Mouse (Mus musculus): Measurements from ENCODE around the gene C1ql1.

C1ql1 gene

DNA sequence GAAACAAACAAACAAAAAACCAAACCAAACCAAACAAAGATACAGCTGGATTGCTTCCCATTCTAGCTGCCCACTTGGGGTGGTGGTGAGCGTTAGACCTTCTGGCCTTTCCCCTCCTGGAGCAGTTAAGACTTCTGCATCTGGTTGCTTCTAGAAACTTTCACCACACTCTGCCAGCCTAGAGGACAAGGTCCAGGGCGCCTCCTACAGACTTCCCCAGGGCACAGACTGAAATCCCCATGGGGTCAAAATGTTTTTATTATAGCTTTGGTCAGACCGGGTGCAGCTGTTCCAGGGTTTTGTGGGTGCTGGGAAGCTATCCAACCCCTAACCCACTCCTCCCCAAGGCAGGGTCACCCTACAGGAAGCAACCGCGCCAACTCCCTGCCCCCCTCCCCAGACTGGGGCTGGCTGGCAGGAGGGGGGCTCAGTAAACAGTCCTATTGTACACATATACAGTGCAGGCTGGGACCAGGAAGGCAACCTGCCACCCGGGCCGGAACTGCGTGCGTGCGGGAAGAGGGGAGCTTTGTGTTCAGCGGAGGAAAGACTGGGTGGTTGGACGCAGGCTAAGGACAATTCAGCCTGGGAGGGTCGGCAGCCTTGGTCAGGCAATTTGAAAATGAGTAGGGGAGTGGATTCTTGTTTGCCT, 7.3 kb downstream of the C1ql1 start:
- ChIA-PET POLR2A (interaction anchor here in 3 of 4 experiments (0.5 to 10.7 kb wide), 16 partner anchors 11 to 467 kb away, joined by 3 to 93 read pairs (median 3); partner anchors contain the start of genes Kif18b (in 3 of the 3) and Hexim1 (in 1 of the 3)), CTCF (interaction anchor here in 3 of 4 experiments (0.6 to 1.1 kb wide), 10 partner anchors 10 to 607 kb away, joined by 3 to 11 read pairs (median 4); no protein-coding TSS in a partner anchor)

DNA sequence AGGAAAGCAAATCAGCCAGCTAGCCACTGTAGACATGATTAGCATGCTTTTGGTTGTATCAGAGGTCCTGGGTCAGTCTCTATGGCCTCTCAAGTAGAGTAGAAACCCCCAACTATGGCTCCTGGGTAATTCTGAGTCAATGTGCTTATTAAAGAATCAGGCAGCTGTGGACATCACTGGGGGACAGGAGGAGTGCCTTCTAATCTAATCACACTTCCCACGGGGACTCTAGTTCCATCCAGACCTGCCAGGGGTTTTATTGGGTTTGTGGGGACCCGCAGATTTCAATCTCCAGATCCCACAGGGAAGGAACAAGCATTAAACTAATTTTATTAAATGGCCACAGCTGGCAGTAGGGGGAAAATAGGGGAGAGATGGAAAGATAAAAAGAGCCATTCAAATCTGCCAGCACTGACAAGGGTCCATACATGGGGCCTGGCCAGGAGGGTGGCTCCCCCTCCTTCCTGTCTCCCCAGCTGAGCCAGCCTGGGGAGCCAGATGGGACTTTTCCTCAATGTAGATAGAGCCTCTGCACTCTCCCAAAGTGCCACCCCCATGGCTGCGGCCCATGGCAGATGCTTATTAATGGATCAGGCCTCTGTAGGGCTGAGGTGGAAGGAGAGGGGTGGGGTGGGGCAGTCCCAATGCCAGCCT, 8.8 kb downstream of the C1ql1 start:
- POLR2A ChIA-PET = interaction anchor here (0.7 to 10.7 kb wide), 11 partner anchors 7 to 331 kb away, joined by 3 to 93 read pairs (median 5); partner anchors contain the start of genes Kif18b (in 3 of the 4), C1ql1 (in 1 of the 4) and Hexim1 (in 1 of the 4)
- CTCF ChIA-PET = interaction anchor here in 3 of 4 experiments (0.8 to 2.1 kb wide), 4 partner anchors 9 to 12 kb away, joined by 3 to 8 read pairs (median 6); partner anchors contain the start of genes Kif18b (in 2 of the 3) and C1ql1 (in 1 of the 3)

GRCm38 (mm10) chr11:102936272-102936671, 10.2 kb downstream of the C1ql1 start:
- ChIA-PET CTCF (interaction anchor here (0.8 to 2.1 kb wide), 7 partner anchors 9 to 197 kb away, joined by 3 to 8 read pairs (median 4); partner anchors contain the start of genes Kif18b (in 3 of the 4) and C1ql1 (in 1 of the 4)), POLR2A (interaction anchor here (0.6 to 10.7 kb wide), 14 partner anchors 8 to 688 kb away, joined by 3 to 93 read pairs (median 6); partner anchors contain the start of genes Kif18b (in 4 of the 4), Hexim1 (in 2 of the 4), BC030867 (in 1 of the 4) and C1ql1 (in 1 of the 4))

- ChIA-PET CTCF (interaction anchor here in 2 of 4 experiments (0.6 to 1.0 kb wide), 2 partner anchors 38 to 597 kb away, joined by 3 to 4 read pairs; no protein-coding TSS in a partner anchor), POLR2A (interaction anchor here in 1 of 4 experiments (9.5 kb wide), 1 partner anchor 6 kb away, joined by 93 read pairs; no protein-coding TSS in a partner anchor)
Measured at GRCm38 (mm10) chr11:102930672-102931071, 15.8 kb downstream of the C1ql1 start.

DNA sequence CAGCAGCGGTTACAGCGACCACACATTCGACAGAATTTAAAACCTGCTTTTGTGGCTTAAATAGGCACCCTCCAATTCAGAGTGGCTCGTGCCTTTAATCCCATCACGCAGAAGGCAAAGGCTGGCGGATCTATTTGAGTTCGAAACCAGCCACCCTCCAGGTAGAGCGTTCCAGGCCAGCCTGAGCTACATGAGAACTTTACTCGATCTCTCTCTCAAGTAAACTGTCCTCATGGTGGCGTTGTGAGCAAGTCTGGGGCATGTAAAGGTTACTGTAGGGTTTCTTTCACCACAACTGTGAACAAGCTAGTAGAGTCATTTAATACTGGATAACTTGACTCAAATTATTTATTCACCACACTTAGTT, 21.2 kb downstream of the C1ql1 start:
- ChIA-PET CTCF (interaction anchor here (0.5 to 3.9 kb wide), 52 partner anchors 9 to 722 kb away, joined by 3 to 31 read pairs (median 4); partner anchors contain the start of genes Gfap (in 2 of the 4), C1ql1 (in 1 of the 4) and Hexim2 (in 1 of the 4)), POLR2A (interaction anchor here (0.5 to 9.5 kb wide), 104 partner anchors 9 to 1471 kb away, joined by 3 to 93 read pairs (median 5); partner anchors contain the start of genes Hexim1 (in 4 of the 4), C1ql1 (in 3 of the 4), Ccdc103 (in 3 of the 4) and Dcakd (in 3 of the 4))

GRCm38 (mm10) chr11:102924557-102925350, 21.7 kb downstream of the C1ql1 start, which contains the start of gene Kif18b:
Kif18b (minus strand) TSS chr11:102925124.
- ChIA-PET POLR2A (interaction anchor here (0.5 to 9.5 kb wide), 111 partner anchors 9 to 1471 kb away, joined by 3 to 93 read pairs (median 5); partner anchors contain the start of genes Hexim1 (in 4 of the 4), C1ql1 (in 3 of the 4), Ccdc103 (in 3 of the 4) and Dcakd (in 3 of the 4)), CTCF (interaction anchor here (0.5 to 3.9 kb wide), 43 partner anchors 9 to 300 kb away, joined by 3 to 31 read pairs (median 3); partner anchors contain the start of genes Gfap (in 2 of the 4) and C1ql1 (in 1 of the 4))

DNA sequence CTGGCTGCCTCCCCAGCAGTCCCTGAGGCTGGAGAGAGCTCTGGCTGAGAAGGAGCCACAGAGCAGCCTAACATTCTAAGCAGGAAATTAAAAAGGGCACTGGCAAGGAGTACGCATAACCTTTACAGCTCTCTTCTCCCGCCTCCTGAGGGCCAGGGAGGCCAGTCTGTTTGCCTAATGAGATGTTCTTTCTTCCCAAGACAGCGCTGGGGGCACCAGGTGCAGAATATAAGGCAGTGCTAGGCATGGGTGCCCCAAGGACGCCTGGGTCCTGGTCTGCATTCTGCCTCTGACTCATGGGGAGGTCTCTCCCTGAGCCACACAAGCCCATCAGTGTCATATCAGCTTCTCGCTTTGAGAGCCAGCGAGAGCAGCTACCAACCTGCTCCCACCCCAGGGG, 25.0 kb downstream of the C1ql1 start:
- CTCF ChIA-PET = interaction anchor here in 2 of 4 experiments (1.3 to 1.5 kb wide), 3 partner anchors 21 to 181 kb away, joined by 3 to 4 read pairs (median 3); partner anchors contain the start of gene Gfap (in 1 of the 2)
- POLR2A ChIA-PET = interaction anchor here (0.5 to 9.5 kb wide), 10 partner anchors 13 to 137 kb away, joined by 3 to 93 read pairs (median 3); partner anchors contain the start of gene C1ql1 (in 1 of the 4)

DNA sequence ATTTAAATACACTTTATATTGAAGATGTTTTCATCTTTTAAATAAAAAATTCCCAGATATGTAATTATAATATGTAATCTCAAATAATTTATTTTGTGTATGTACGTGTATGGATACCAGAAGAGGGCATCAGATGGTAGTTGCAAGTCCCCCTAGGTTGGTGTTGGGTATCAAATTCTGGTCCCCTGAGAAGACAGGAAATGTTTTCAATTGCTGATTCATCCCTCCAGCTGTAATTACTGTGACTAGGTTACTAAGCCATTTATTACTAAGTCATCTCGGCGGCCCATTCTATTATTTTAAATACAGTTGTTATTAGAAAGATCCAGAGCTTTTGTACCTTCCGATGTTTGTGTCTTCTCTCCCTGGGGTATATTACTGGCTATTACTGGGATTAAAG, 28.4 kb downstream of the C1ql1 start:
- CTCF ChIA-PET = interaction anchor here in 1 of 4 experiments (0.6 kb wide), 1 partner anchor 235 kb away, joined by 3 read pairs; no protein-coding TSS in a partner anchor
- POLR2A ChIA-PET = interaction anchor here in 3 of 4 experiments (0.6 to 1.6 kb wide), 8 partner anchors 9 to 198 kb away, joined by 3 to 5 read pairs (median 4); partner anchors contain the start of gene Hexim1 (in 1 of the 3)

DNA sequence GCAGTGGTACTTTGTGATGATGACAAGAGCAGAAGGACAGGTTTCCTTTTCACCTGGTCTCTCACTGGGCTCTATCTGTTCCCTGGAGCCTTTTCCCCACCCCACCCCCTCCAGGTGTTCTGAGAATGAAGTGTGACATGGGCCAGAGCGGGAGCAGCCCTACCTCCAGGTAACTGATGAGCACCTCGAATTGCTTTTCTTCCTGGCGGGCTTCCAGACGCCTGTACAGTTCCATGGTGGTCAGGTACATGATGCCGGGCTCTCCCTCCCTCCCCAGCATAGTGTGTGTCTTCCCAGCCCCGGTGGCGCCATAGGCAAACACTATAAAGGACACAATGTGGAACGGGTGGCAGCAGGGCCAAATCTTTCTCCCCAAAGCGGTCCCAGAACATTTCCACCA, 31.1 kb downstream of the C1ql1 start:
- ChIA-PET POLR2A (interaction anchor here in 2 of 4 experiments (1.4 to 3.9 kb wide), 2 partner anchors 10 kb away, joined by 7 to 16 read pairs; partner anchors contain the start of gene Kif18b (in 2 of the 2)), CTCF (no interaction called here)

DNA sequence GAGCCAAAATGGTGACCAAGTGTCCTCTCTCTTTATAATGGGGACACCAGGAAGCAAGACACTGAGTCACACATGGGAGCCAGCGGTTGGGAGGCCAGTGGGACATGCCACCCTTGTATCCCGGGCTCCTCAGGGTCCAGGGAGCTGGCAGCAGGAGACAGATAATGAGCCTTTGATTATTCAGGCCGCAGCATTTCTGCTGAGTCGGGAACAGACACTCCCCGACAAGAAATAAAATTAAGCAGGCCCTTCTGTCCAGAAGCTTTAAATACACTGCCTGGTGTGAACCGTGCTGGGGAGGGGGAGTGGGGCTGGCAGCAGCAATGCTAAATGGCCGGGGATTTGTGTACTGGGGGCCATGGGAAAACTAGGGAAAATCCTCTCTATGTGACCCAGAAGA, 35.1 kb downstream of the C1ql1 start:
- CTCF ChIA-PET = interaction anchor here in 3 of 4 experiments (0.6 to 0.7 kb wide), 3 partner anchors 19 to 44 kb away, joined by 3 to 6 read pairs (median 4); no protein-coding TSS in a partner anchor
- POLR2A ChIA-PET = interaction anchor here in 2 of 4 experiments (1.1 to 7.5 kb wide), 2 partner anchors 12 to 49 kb away, joined by 3 to 45 read pairs; partner anchors contain the start of gene Kif18b (in 1 of the 2)

DNA sequence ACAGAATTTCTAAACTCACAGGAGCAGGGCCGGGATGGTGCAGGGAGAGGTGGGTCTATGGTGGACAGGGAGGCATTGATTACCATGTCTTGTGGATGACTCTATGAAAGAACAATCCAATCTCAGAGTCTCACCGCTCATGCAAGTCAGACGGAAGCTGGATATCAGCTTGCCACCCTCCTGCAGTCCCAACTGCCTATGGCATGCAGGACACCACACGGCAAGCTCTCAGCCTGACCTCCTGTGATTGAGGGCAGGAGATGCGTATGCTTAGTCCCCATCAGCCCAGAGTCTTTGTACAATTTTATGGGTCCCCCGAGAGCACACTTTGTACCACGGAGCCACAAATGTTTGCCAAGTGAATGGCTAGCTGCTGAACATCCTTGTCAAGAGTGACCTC, 42.8 kb downstream of the C1ql1 start:
- ChIA-PET POLR2A (interaction anchor here (0.6 to 3.8 kb wide), 12 partner anchors 9 to 310 kb away, joined by 3 to 19 read pairs (median 4); partner anchors contain the start of genes Kif18b (in 3 of the 4), Ccdc103 (in 1 of the 4), Dcakd (in 1 of the 4) and Eftud2 (in 1 of the 4)), CTCF (no interaction called here)

- CTCF ChIA-PET = interaction anchor here in 3 of 4 experiments (0.5 to 1.6 kb wide), 9 partner anchors 9 to 655 kb away, joined by 3 to 9 read pairs (median 4); no protein-coding TSS in a partner anchor
- POLR2A ChIA-PET = interaction anchor here (0.6 to 3.8 kb wide), 17 partner anchors 9 to 333 kb away, joined by 3 to 19 read pairs (median 4); partner anchors contain the start of genes Ccdc103 (in 2 of the 4), Eftud2 (in 2 of the 4) and Kif18b (in 2 of the 4)
Measured at GRCm38 (mm10) chr11:102902107-102902506, 44.4 kb downstream of the C1ql1 start.

GRCm38 (mm10) chr11:102901199-102901598, 45.3 kb downstream of the C1ql1 start:
- POLR2A ChIA-PET = interaction anchor here in 3 of 4 experiments (0.6 to 3.8 kb wide), 12 partner anchors 8 to 240 kb away, joined by 3 to 14 read pairs (median 4); partner anchors contain the start of genes Ccdc103 (in 1 of the 3), Dcakd (in 1 of the 3), Eftud2 (in 1 of the 3) and Hexim2 (in 1 of the 3)
- CTCF ChIA-PET = interaction anchor here (0.6 to 1.6 kb wide), 20 partner anchors 8 to 162 kb away, joined by 3 to 9 read pairs (median 4); partner anchors contain the start of gene Kif18b (in 2 of the 4)

GRCm38 (mm10) chr11:102900763-102901162, 45.7 kb downstream of the C1ql1 start, which contains the start of gene Gfap:
Gfap (minus strand) TSS chr11:102900912.
- POLR2A ChIA-PET = interaction anchor here in 2 of 4 experiments (0.6 to 3.8 kb wide), 9 partner anchors 9 to 241 kb away, joined by 3 to 14 read pairs (median 3); partner anchors contain the start of genes Ccdc103 (in 1 of the 2), Dcakd (in 1 of the 2), Eftud2 (in 1 of the 2) and Hexim2 (in 1 of the 2)

GRCm38 (mm10) chr11:102898408-102898807, 48.1 kb downstream of the C1ql1 start:
- CTCF ChIA-PET = no interaction called here

More at GRCm38 (mm10) chr11:102900763-102901162, 45.7 kb downstream of the C1ql1 start, which contains the start of gene Gfap:
- CTCF ChIA-PET = interaction anchor here (0.5 to 1.6 kb wide), 20 partner anchors 8 to 1408 kb away, joined by 3 to 9 read pairs (median 4); partner anchors contain the start of gene Kif18b (in 2 of the 4)

More at GRCm38 (mm10) chr11:102898408-102898807, 48.1 kb downstream of the C1ql1 start:
- POLR2A ChIA-PET = interaction anchor here in 3 of 4 experiments (0.6 to 1.6 kb wide), 5 partner anchors 15 to 579 kb away, joined by 4 to 5 read pairs (median 4); partner anchors contain the start of genes Ccdc103 (in 1 of the 3), Eftud2 (in 1 of the 3), Hexim1 (in 1 of the 3) and Kif18b (in 1 of the 3)
